Mouse (Mus musculus): ENCODE data around the gene St6galnac3.

DNA sequence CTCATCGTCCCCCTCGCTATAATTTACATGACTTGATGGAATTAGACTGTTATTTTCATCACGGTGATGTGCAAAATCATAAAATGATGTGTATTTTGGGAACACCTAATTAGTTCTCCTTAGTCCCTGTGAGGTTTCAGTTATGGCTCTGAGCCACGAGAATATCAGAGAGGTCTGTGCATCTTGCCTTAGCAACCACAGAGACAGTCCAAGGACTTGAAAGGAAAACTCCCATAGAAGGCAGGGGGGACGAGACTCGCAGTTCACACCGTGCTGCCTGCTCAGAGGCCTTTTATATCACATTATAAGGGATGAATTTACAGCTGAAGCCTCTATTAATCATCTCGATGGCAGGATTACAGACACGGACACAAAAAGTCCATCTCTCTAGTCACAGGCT lies 327.2 kb downstream of the St6galnac3 start:
- no peak for TF ChIP-seq CTCF (IDR thresholded peaks at IDR 0.05)
- no peak for TF ChIP-seq POLR2A (IDR thresholded peaks at IDR 0.05; ENCODE audit: insufficient read depth, low read depth, low read length)
- no peak for TF ChIP-seq EP300 (IDR thresholded peaks at IDR 0.05; ENCODE audit: insufficient read depth, low read depth, low read length)
